Mouse (Mus musculus) neural tube, embryonic 11.5 days (tissue): ENCODE measurements at regions not wholly inside any gene's neighbourhood (a gene's known extent, or its start where the extent isn't known, plus 50 kb on each side); places are given as distances from the start of the nearest gene placed in this dataset.
"Not testable (repeated sequence)": the region's sequence is repeated elsewhere in the genome, so short reads cannot be mapped to it uniquely, and the experiment has no call there.

Experiments used
- ATAC-seq: fragments of 200-750 bp; cut with Nextera tagmentation; 2 replicates; pipeline ENCODE4 v1.8.0; 2017; ENCODE audit warnings: moderate number of reproducible peaks, mild to moderate bottlenecking, moderate TSS enrichment, moderate library complexity; ENCODE audit not compliant: insufficient read depth, low FRiP score, low TSS enrichment
- DNase-seq: peaks from one replicate; pipeline ENCODE4 v3.0.0-alpha.2; 2015; ENCODE audit warnings: low spot score
- H3K27ac ChIP-seq: fragments of 300-500 bp; sonication (generic); 2 replicates; pipeline ENCODE4 v1.5.1; 2014; ENCODE audit warnings: low read depth, mild to moderate bottlenecking, low read length
- H3K27me3 ChIP-seq: fragments of 300-500 bp; sonication (generic); 2 replicates; pipeline ENCODE4 v1.6.1; 2014; ENCODE audit warnings: mild to moderate bottlenecking, low read length, mixed read lengths; ENCODE audit not compliant: control insufficient read depth, insufficient read depth
- H3K36me3 ChIP-seq: fragments of 300-500 bp; sonication (generic); 2 replicates; pipeline ENCODE4 v1.6.1; 2014; ENCODE audit warnings: mild to moderate bottlenecking, low read length, moderate library complexity, mixed read lengths; ENCODE audit not compliant: control insufficient read depth, insufficient read depth
- H3K4me1 ChIP-seq: fragments of 300-500 bp; sonication (generic); 2 replicates; pipeline ENCODE4 v1.6.1; 2014; ENCODE audit warnings: low read length, mixed read lengths; ENCODE audit not compliant: control insufficient read depth, insufficient read depth
- H3K4me2 ChIP-seq: fragments of 300-500 bp; sonication (generic); 2 replicates; pipeline ENCODE4 v1.6.1; 2014; ENCODE audit warnings: low read depth, mild to moderate bottlenecking, moderate library complexity
- H3K4me3 ChIP-seq: fragments of 300-500 bp; sonication (generic); 2 replicates; pipeline ENCODE4 v1.5.1; 2014; ENCODE audit warnings: low read depth, low read length
- H3K9ac ChIP-seq: fragments of 300-500 bp; sonication (generic); 2 replicates; pipeline ENCODE4 v1.6.1; 2014; ENCODE audit warnings: mild to moderate bottlenecking, low read length
- H3K9me3 ChIP-seq: fragments of 300-500 bp; sonication (generic); 2 replicates; pipeline ENCODE4 v1.6.1; 2016; ENCODE audit warnings: low read length; ENCODE audit not compliant: control insufficient read depth
- WGBS: fragments of 180-500 bp; shearing (Covaris S2); extraction: QIAGEN DNeasy Blood & Tissue Kit; methylation state at CpG from one replicate; pipeline ENCODE4 v1.1.7; 2014; 5-methylcytosine and 5-hydroxymethylcytosine counted together

- H3K9ac ChIP-seq: no peak overlapping the region
- DNase-seq: no peak
- no peaks in the 10 kb centered on the region for H3K36me3 ChIP-seq
- H3K4me1 ChIP-seq: no peaks in the 10 kb centered on the region
- no peak overlapping the region for H3K4me2 ChIP-seq
- H3K27ac ChIP-seq: no peak overlapping the region
- no peaks in the 10 kb centered on the region for H3K27me3 ChIP-seq
- no peak overlapping the region for H3K4me3 ChIP-seq
- H3K9me3 ChIP-seq: no peaks in the 10 kb centered on the region
- 76% methylated on average over 4 of the region's 4 CpGs for WGBS
- ATAC-seq: no peak
Measured at GRCm38 (mm10) chr3:6100863-6101262, 350.3 kb downstream of the Gm8797 start.

GRCm38 (mm10) chr3:6102866-6103265 is 352.3 kb downstream of the Gm8797 start:
- WGBS: 83% methylated on average over 1 of the region's 1 CpGs

GRCm38 (mm10) chr3:6106659-6107058 is 356.1 kb downstream of the Gm8797 start:
- Histone ChIP-seq H3K27ac (no peak overlapping the region), H3K9me3 (no peaks in the 10 kb centered on the region), H3K4me2 (no peak overlapping the region), H3K27me3 (no peaks in the 10 kb centered on the region), H3K4me1 (no peaks in the 10 kb centered on the region), H3K4me3 (no peak overlapping the region), H3K9ac (no peak overlapping the region), H3K36me3 (no peaks in the 10 kb centered on the region)
- WGBS: 12% methylated on average over 2 of the region's 2 CpGs
- ATAC-seq: peak; percentile 67; the same call in 1 of the 2 replicates
- DNase-seq: no peak

More at GRCm38 (mm10) chr3:6102866-6103265, 352.3 kb downstream of the Gm8797 start:
- Histone ChIP-seq H3K4me3 (no peak overlapping the region), H3K4me2 (no peak overlapping the region), H3K27ac (no peak overlapping the region), H3K27me3 (no peaks in the 10 kb centered on the region), H3K4me1 (no peaks in the 10 kb centered on the region), H3K9ac (no peak overlapping the region), H3K9me3 (no peaks in the 10 kb centered on the region), H3K36me3 (no peaks in the 10 kb centered on the region)
- ATAC-seq (no peak), DNase-seq (no peak)

- Histone ChIP-seq H3K36me3 (no peaks in the 10 kb centered on the region), H3K4me1 (no peaks in the 10 kb centered on the region), H3K4me3 (no peak overlapping the region), H3K9me3 (no peaks in the 10 kb centered on the region), H3K4me2 (no peak overlapping the region), H3K27me3 (no peaks in the 10 kb centered on the region), H3K27ac (no peak overlapping the region), H3K9ac (no peak overlapping the region)
- 73% methylated on average over 8 of the region's 8 CpGs for WGBS
- no peak for ATAC-seq
- DNase-seq: peak; percentile 13
Measured at GRCm38 (mm10) chr3:6107377-6108155, 357.0 kb downstream of the Gm8797 start.

DNA sequence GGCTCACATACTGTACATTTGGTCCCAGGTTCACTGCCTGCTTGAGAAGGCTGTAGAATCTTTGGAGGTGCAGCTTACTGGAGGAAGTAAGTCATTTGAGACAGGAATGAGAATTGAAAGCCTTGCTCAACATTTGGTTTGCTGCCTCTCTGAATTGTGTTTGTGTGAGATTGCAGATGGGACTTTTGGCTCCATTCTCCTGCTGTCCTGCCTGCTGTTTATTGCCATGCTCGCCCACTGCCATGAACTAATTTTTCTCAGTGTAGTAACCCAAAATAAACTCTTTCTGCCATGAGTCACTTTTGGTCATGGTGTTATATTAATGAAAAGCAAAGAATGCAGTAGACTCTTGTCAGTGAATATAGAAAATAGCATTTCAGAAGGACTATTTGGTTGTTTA is 368.1 kb downstream of the Gm8797 start:
- Histone ChIP-seq H3K4me3 (no peak overlapping the region), H3K27me3 (no peaks in the 10 kb centered on the region), H3K9me3 (no peaks in the 10 kb centered on the region), H3K4me2 (no peak overlapping the region), H3K36me3 (no peaks in the 10 kb centered on the region), H3K27ac (no peak overlapping the region), H3K4me1 (no peaks in the 10 kb centered on the region), H3K9ac (no peak overlapping the region)
- WGBS: 90% methylated on average over 1 of the region's 1 CpGs
- ATAC-seq (no peak), DNase-seq (no peak)

DNA sequence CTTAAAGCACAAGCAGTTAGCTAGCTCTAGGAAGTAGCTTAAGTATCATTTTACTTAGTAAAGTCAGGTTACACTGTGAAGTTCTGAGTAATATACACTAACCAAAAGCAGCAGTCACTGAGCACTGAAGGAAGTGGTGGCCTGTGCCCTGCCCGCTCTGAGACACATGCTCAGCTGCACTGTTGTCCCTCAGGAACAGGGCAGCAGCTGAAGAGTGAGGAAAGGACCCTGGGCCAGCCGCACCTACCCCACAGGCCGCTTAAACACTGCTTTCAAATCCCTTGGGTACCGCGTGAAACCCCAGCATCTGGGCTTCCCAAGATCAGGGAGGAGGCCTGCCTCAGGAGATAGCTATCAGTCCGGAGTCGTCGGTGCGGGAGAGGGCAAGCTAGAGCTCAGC is 385.1 kb downstream of the Gm8797 start:
- 78% methylated on average over 9 of the region's 9 CpGs for WGBS
- not testable (repeated sequence) for ATAC-seq, DNase-seq

DNA sequence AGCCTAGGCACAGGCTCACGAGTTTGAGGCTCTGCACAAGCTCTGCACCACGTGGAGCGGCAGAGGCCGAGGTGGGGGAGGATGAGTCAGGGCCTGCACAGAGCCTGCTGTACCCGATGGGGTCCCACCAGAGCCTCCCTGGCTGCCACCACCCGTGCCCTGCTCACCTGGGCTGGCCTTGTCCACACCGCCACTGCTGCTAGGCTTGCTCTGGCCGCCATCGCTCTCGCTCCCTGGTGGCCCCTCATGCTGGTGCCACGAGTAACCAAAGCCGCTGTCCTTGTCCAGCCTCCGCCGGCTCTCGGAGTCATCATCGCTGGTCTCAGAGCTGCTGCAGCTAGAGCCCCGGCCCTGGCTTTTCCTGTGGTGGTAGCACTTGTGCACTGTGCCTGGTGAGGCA is 386.8 kb downstream of the Gm8797 start:
- WGBS: 95% methylated on average over 16 of the region's 17 CpGs
- Histone ChIP-seq H3K27me3 (no peaks in the 10 kb centered on the region), H3K9ac (no peak overlapping the region), H3K36me3 (no peaks in the 10 kb centered on the region), H3K4me1 (no peaks in the 10 kb centered on the region), H3K27ac (no peak overlapping the region), H3K9me3 (no peaks in the 10 kb centered on the region), H3K4me2 (no peak overlapping the region), H3K4me3 (no peak overlapping the region)
- ATAC-seq (no peak), DNase-seq (no peak)

More for the DNA sequence above, 385.1 kb downstream of the Gm8797 start:
- not testable (repeated sequence) for H3K36me3 ChIP-seq, H3K9me3 ChIP-seq, H3K4me2 ChIP-seq, H3K4me3 ChIP-seq, H3K27me3 ChIP-seq, H3K27ac ChIP-seq, H3K9ac ChIP-seq, H3K4me1 ChIP-seq

DNA sequence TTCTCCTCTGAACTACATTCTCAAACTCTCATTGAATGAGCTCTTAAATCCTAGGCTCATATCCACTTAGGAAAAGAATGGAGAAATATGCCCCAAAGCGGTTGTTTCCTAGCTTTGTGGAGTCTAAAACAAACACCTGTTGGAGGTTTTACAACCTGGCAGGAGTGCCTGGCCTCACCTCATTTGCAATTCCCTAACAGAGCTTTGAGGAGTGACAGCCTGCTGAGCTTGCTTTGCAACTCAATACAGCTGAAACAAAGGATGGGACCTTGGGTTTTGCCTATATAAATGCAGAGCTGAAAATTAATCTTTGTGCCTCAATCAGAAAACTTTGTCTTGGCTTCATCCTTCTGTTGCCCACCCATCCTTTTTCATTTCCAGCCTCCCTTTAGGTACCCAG is 423.2 kb downstream of the Gm8797 start:
- 23% methylated on average over 1 of the region's 1 CpGs for WGBS
- Histone ChIP-seq H3K27ac (no peak overlapping the region), H3K4me3 (no peak overlapping the region), H3K27me3 (no peaks in the 10 kb centered on the region), H3K9ac (no peak overlapping the region), H3K4me2 (no peak overlapping the region), H3K4me1 (no peaks in the 10 kb centered on the region), H3K9me3 (no peaks in the 10 kb centered on the region), H3K36me3 (no peaks in the 10 kb centered on the region)
- DNase-seq (no peak), ATAC-seq (no peak)

DNA sequence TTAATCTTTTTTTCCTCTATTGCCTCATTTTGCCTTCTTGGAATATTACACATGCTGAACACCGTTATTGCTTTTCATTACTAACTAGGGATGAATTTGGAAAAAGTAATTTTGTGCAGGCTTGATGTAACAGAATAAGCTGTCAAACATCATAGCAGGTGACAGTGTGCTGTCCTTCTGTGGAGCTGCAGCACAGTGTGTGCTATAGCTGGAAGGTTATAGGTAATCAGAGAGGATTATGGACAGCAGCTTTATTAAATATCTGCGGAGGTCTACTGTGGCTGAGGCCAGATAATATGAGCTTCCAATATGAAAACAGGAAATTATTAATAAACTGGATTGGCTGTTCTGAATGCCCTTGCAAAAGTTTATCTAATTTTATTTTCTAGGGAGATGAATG is 431.9 kb downstream of the Gm8797 start:
- H3K4me1 ChIP-seq: no peaks in the 10 kb centered on the region
- DNase-seq (no peak), ATAC-seq (no peak)
- no peak overlapping the region for H3K9ac ChIP-seq
- H3K4me2 ChIP-seq: no peak overlapping the region
- no peaks in the 10 kb centered on the region for H3K36me3 ChIP-seq
- no peak overlapping the region for H3K4me3 ChIP-seq
- 90% methylated on average over 2 of the region's 2 CpGs for WGBS
- H3K9me3 ChIP-seq: no peaks in the 10 kb centered on the region
- no peaks in the 10 kb centered on the region for H3K27me3 ChIP-seq
- no peak overlapping the region for H3K27ac ChIP-seq
